ENCODE assay signal across 7 mouse cellular contexts in the genomic region with DNA sequence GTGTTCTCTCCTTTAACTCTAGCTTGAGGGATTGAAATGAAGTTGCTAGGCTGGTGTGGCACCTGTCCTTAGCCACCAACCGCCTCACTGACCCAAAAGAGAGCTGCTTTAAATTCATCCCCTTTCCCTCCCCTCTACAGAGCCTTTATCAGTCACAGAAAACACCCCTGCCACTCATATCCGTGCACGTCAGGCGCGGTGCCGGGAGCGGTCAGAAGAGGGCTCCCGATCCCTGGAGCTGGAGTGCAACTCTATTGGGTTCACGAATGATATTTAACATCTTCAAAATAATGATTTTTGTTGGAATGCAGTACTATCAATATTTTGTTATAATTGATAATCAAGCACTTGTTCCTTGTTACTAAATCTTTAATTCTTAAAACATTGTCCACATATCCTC. TPM values are rescaled to one million over a fixed set of nuclear protein-coding genes. Genes with fewer than 3 reads are reported as not detected.
DNase-seq lines count a peak whose midpoint lies in the region; ATAC-seq and TF ChIP-seq lines count a peak whose summit lies in the region.

No protein-coding gene starts in this region.

- no peak for TF ChIP-seq EP300 in liver, postnatal 0 days (IDR thresholded peaks at IDR 0.05; ENCODE audit: low read depth)

- H3K36me3 ChIP-seq in liver, postnatal 0 days (replicated peaks; ENCODE audit: insufficient read depth, low read length), result peaks cover 12% of the 10 kb centered on the region

- H3K27me3 ChIP-seq in liver, postnatal 0 days (ENCODE audit: insufficient read depth, low read length), result no peaks in the 10 kb centered on the region

- no peak overlapping the region for H3K4me3 ChIP-seq in liver, postnatal 0 days (ENCODE audit: low read depth, low read length)

- no peak overlapping the region for H3K4me2 ChIP-seq in liver, postnatal 0 days (ENCODE audit: low read depth, low read length)

- TF ChIP-seq POLR2A in brain, embryonic 14.5 days (IDR thresholded peaks at IDR 0.05; ENCODE audit: borderline replicate concordance, extremely low read depth, insufficient read depth, insufficient read length, poor library complexity, severe bottlenecking), result no peak

- peak; percentile 70 for TF ChIP-seq CTCF in brain, embryonic 14.5 days (IDR thresholded peaks at IDR 0.05; ENCODE audit: borderline replicate concordance, extremely low read depth, insufficient read depth, insufficient read length)
- peak; percentile 51 for TF ChIP-seq CTCF in liver, postnatal 0 days (IDR thresholded peaks at IDR 0.05; ENCODE audit: low read depth)

- peak; percentile 17 for DNase-seq in kidney, postnatal 10 days
- DNase-seq in kidney, postnatal 25 days, result no peak
- DNase-seq in MN1 (ENCODE audit: low spot score), result peak; percentile 21
- DNase-seq in brain, embryonic 14.5 days (ENCODE audit: low read depth), result peak; percentile 46
- DNase-seq in liver, postnatal 0 days, result peak; percentile 35
- no peak for DNase-seq in thymus, postnatal 0 days (ENCODE audit: low spot score)
- DNase-seq in heart, adult 11 months, result no peak

- no peaks in the 10 kb centered on the region for H3K9me3 ChIP-seq in liver, postnatal 0 days (ENCODE audit: low read length)

- no peak overlapping the region for H3K9ac ChIP-seq in liver, postnatal 0 days (replicated peaks)

- H3K4me1 ChIP-seq in liver, postnatal 0 days (ENCODE audit: insufficient read depth), result no peaks in the 10 kb centered on the region

- ATAC-seq in liver, postnatal 0 days, result no peak

- 57% methylated on average over 9 of the region's 9 CpGs for WGBS in liver, postnatal 0 days (ENCODE audit: insufficient replicate concordance)

- H3K27ac ChIP-seq in liver, postnatal 0 days (ENCODE audit: low read depth), result no peak overlapping the region

RNA-seq across cellular contexts. Expression of a gene that starts 17.3 kb away (rescaled TPM):
- 24.4 and 25.6 TPM in 2 replicates for polyA plus RNA-seq in brain, embryonic 14.5 days (2012; rRNA removed)
- polyA plus RNA-seq in liver, postnatal 0 days (2015; fragmentation: Nextera tagmentation; extraction: Ambion mirVana), result 16.6 and 18.6 TPM in 2 replicates
- 33.7 and 34.1 TPM in 2 replicates for polyA plus RNA-seq in thymus, postnatal 0 days (2015; fragmentation: Nextera tagmentation; extraction: Ambion mirVana)

RNA-seq across cellular contexts. Expression of a gene that starts 57.7 kb away (rescaled TPM):
- 9.0 and 11.4 TPM in 2 replicates for polyA plus RNA-seq in brain, embryonic 14.5 days (2012; rRNA removed)
- 0.12 TPM in 1 of 2 replicates, not detected in the other for polyA plus RNA-seq in liver, postnatal 0 days (2015; fragmentation: Nextera tagmentation; extraction: Ambion mirVana)
- polyA plus RNA-seq in thymus, postnatal 0 days (2015; fragmentation: Nextera tagmentation; extraction: Ambion mirVana), result 0.14 TPM in 1 of 2 replicates, not detected in the other

Comparison
In these comparisons a context has a peak if more than half of its experiments do, and no peak if none do; other contexts are left out.
1. DNase-seq: peak in kidney, postnatal 10 days (single experiment), MN1 (single experiment), brain, embryonic 14.5 days (single experiment) and liver, postnatal 0 days (single experiment); none in kidney, postnatal 25 days (0 of 2), thymus, postnatal 0 days (single experiment) and heart, adult 11 months (single experiment).